Mouse (Mus musculus): ENCODE data around the gene Psmd1. TPM values are rescaled to one million over a fixed set of nuclear protein-coding genes. Genes with fewer than 3 reads are reported as not detected.

Psmd1 gene
- polyA plus RNA-seq, 1 experiment from 2014 or later, result 188 TPM

GRCm38 (mm10) chr1:86105054-86105453 is 40.9 kb downstream of the Psmd1 start:
- no peak overlapping the region for H3K4me2 ChIP-seq (replicated peaks)

DNA sequence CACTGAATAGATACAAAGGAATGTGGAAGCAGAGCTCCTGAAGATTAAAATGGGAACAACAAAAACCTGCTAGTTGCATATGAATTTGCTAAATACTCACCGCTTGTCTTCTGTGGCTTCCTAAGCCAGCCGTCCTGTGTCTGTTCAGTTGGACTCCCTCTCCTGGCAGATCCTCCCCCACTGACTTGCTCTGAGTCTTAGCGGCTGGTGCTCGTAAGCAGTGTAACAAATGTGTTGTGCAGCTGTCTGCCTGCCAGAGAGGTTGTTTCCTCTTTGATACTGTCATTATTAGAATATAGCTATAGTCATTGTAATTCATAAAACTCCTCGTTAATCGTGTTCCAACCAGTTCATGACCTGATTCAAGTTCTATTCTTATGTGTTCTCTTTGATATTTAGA is 47.6 kb downstream of the Psmd1 start, which contains the start of gene Htr2b:
Gene Htr2b, minus strand, starts transcription at position 192 of the 400 bp plus-strand sequence.
- no peak for ATAC-seq
- no peak within 1 kb of the TSS for H3K4me3 ChIP-seq (replicated peaks)
- peaks cover 14% of the 10 kb centered on the region; the same call in 1 of the 2 replicates for H3K36me3 ChIP-seq
- no peaks in the 10 kb centered on the region for H3K27me3 ChIP-seq
- H3K4me1 ChIP-seq (replicated peaks), result peaks cover 4% of the 10 kb centered on the region; the same call in 1 of the 2 replicates
- no peak within 1 kb of the TSS for H3K9ac ChIP-seq (replicated peaks)
- H3K4me2 ChIP-seq (replicated peaks), result no peak within 1 kb of the TSS
- H3K27ac ChIP-seq, result no peak within 1 kb of the TSS
- WGBS, result 57% methylated on average over 6 of the region's 6 CpGs
- H3K9me3 ChIP-seq, result no peaks in the 10 kb centered on the region

More at GRCm38 (mm10) chr1:86105054-86105453, 40.9 kb downstream of the Psmd1 start:
- no peaks in the 10 kb centered on the region for H3K4me1 ChIP-seq (replicated peaks)
- ATAC-seq, result no peak
- H3K4me3 ChIP-seq (replicated peaks), result no peak overlapping the region
- H3K27ac ChIP-seq, result no peak overlapping the region
- no peak overlapping the region for H3K9ac ChIP-seq (replicated peaks)
- WGBS, result 90% methylated on average over 1 of the region's 1 CpGs
- H3K36me3 ChIP-seq, result peaks cover 13% of the 10 kb centered on the region; the same call in 1 of the 2 replicates
- H3K9me3 ChIP-seq, result no peaks in the 10 kb centered on the region
- H3K27me3 ChIP-seq, result no peaks in the 10 kb centered on the region

GRCm38 (mm10) chr1:86114141-86114540 is 50.0 kb downstream of the Psmd1 start:
- 96% methylated on average over 3 of the region's 3 CpGs for WGBS
- H3K4me1 ChIP-seq (replicated peaks), result peaks cover 4% of the 10 kb centered on the region; the same call in 1 of the 2 replicates
- H3K4me3 ChIP-seq (replicated peaks), result no peak overlapping the region

DNA sequence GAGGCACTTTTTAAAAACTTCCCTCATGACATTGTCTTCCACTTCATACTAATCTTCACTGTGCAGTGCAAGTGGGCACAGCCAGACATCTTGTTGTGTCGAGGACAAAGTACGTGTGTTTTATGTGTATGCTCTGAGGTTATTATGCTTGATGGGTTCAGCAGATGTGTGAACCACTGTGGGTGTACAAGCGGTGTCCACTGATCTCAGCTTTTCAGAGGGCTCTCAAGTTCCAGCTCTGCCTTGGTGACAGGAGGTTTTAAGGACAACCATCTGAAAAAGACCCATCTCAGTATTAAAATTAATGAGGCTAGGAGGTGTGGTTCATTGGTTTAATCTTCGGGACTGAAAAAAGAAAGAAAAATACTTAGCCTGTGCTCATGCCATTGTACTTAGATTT is 55.4 kb downstream of the Psmd1 start:
- no peak for ATAC-seq

More at GRCm38 (mm10) chr1:86114141-86114540, 50.0 kb downstream of the Psmd1 start:
- peaks cover 28% of the 10 kb centered on the region for H3K36me3 ChIP-seq
- H3K27me3 ChIP-seq, result no peaks in the 10 kb centered on the region
- H3K9me3 ChIP-seq, result no peaks in the 10 kb centered on the region
- no peak for ATAC-seq
- H3K9ac ChIP-seq (replicated peaks), result no peak overlapping the region
- no peak overlapping the region for H3K4me2 ChIP-seq (replicated peaks)
- no peak overlapping the region for H3K27ac ChIP-seq

GRCm38 (mm10) chr1:86126036-86126435 is 61.8 kb downstream of the Psmd1 start:
- WGBS, result 100% methylated on average over 2 of the region's 2 CpGs
- no peak overlapping the region for H3K27ac ChIP-seq
- no peaks in the 10 kb centered on the region for H3K4me1 ChIP-seq (replicated peaks)
- H3K36me3 ChIP-seq, result peaks cover 81% of the 10 kb centered on the region
- no peak overlapping the region for H3K4me2 ChIP-seq (replicated peaks)
- no peak overlapping the region for H3K4me3 ChIP-seq (replicated peaks)
- no peaks in the 10 kb centered on the region for H3K9me3 ChIP-seq
- no peaks in the 10 kb centered on the region for H3K27me3 ChIP-seq
- no peak overlapping the region for H3K9ac ChIP-seq (replicated peaks)
- no peak for ATAC-seq

More for the DNA sequence above, 55.4 kb downstream of the Psmd1 start:
- Histone ChIP-seq H3K27ac (no peak overlapping the region), H3K9ac (replicated peaks) (no peak overlapping the region), H3K4me3 (replicated peaks) (no peak overlapping the region), H3K9me3 (no peaks in the 10 kb centered on the region), H3K4me2 (replicated peaks) (no peak overlapping the region), H3K27me3 (no peaks in the 10 kb centered on the region), H3K4me1 (replicated peaks) (no peaks in the 10 kb centered on the region), H3K36me3 (peaks cover 62% of the 10 kb centered on the region)
- WGBS, result 92% methylated on average over 4 of the region's 4 CpGs

DNA sequence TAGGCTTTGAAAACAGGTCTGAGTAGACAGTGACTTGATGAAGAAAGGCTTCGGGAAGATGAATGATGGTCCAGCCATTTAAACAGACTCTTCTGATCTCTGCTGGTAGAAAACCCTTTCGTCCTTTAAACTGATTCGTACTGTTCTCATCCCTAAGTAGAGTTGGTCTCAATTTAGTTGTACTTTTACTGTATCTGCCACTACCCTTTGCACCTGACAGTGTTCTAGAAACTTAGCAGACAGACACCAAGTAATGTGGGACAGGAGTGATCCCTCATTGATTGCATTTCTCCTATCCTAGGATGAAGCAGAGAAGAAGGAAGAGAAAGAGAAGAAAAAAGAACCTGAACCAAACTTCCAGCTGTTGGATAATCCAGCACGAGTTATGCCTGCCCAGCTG is 69.2 kb downstream of the Psmd1 start, which contains the start of gene Gm21972:
Gene Gm21972, plus strand, starts transcription at position 301 of the 400 bp plus-strand sequence.
- no peaks in the 10 kb centered on the region for H3K27me3 ChIP-seq
- H3K4me1 ChIP-seq (replicated peaks), result no peaks in the 10 kb centered on the region
- H3K36me3 ChIP-seq, result peaks cover 83% of the 10 kb centered on the region
- WGBS, result 98% methylated on average over 4 of the region's 4 CpGs
- no peaks in the 10 kb centered on the region for H3K9me3 ChIP-seq
- no peak within 1 kb of the TSS for H3K4me2 ChIP-seq (replicated peaks)
- no peak within 1 kb of the TSS for H3K9ac ChIP-seq (replicated peaks)
- H3K4me3 ChIP-seq (replicated peaks), result no peak within 1 kb of the TSS
- no peak within 1 kb of the TSS for H3K27ac ChIP-seq
- ATAC-seq, result no peak

GRCm38 (mm10) chr1:86135315-86135714 is 71.1 kb downstream of the Psmd1 start:
- Histone ChIP-seq H3K36me3 (peaks cover 84% of the 10 kb centered on the region), H3K4me3 (replicated peaks) (no peak overlapping the region), H3K27ac (no peak overlapping the region), H3K4me1 (replicated peaks) (no peaks in the 10 kb centered on the region), H3K27me3 (no peaks in the 10 kb centered on the region), H3K9ac (replicated peaks) (no peak overlapping the region), H3K9me3 (no peaks in the 10 kb centered on the region), H3K4me2 (replicated peaks) (no peak overlapping the region)
- WGBS, result 90% methylated on average over 6 of the region's 6 CpGs
- no peak for ATAC-seq

- no peaks in the 10 kb centered on the region for H3K4me1 ChIP-seq (replicated peaks)
- WGBS, result 77% methylated on average over 3 of the region's 3 CpGs
- no peak overlapping the region for H3K9ac ChIP-seq (replicated peaks)
- H3K27me3 ChIP-seq, result no peaks in the 10 kb centered on the region
- H3K27ac ChIP-seq, result no peak overlapping the region
- ATAC-seq, result no peak
- peaks cover 60% of the 10 kb centered on the region for H3K36me3 ChIP-seq
- no peaks in the 10 kb centered on the region for H3K9me3 ChIP-seq
- H3K4me2 ChIP-seq (replicated peaks), result no peak overlapping the region
- no peak overlapping the region for H3K4me3 ChIP-seq (replicated peaks)
These were observed 76.9 kb downstream of the Psmd1 start for GRCm38 (mm10) chr1:86141081-86141480.

GRCm38 (mm10) chr1:86143165-86143564 is 79.0 kb downstream of the Psmd1 start:
- H3K9ac ChIP-seq (replicated peaks), result no peak overlapping the region
- WGBS, result 89% methylated on average over 4 of the region's 4 CpGs

DNA sequence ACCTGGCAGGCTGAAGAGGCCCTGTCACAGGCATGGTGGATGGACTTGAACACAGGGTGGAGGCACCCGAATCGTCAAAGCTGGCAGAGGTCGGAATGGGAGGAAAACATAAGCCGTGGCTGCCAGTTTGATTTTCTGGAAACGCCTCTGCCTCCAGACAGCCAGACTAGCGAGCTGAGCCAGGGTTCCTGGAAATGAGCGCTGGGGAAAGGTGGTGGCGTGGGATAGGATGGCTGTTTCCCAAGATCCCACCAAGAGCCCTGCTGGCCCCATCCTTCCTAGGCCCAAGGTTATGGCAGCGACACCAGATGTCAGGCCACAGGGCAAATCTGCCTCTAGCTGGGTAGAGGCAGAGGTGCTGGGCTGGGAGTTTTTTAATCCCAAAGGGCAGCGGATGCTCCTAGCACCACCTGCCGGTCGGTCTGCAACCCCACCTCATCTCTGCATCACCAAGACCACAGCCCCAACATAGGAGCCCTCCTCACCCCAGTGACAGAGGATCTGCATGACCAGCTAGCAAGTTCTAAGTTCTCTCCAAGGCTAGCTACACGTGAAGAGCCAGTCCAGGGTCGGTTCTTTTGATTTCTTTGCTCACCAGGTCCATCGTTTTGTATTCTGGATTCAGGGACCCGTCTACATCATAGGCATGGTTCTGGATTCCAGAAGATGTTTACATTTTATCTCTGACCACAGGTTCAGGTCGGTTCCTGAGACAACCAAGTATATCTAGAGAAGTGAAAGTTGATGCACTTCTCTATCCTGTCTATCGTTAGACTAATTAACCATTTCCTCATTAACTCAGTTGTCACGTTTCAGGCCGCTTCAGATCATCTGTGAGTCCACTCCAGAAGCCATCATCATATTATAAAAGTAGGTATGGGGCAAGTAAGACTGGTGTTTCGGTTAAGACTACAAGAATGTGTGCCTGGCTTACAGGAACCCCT is 80.1 kb downstream of the Psmd1 start:
- Histone ChIP-seq H3K9ac (replicated peaks) (no peak overlapping the region), H3K27ac (no peak overlapping the region), H3K27me3 (no peaks in the 10 kb centered on the region), H3K4me1 (replicated peaks) (no peaks in the 10 kb centered on the region), H3K4me3 (replicated peaks) (no peak overlapping the region), H3K9me3 (no peaks in the 10 kb centered on the region), H3K4me2 (replicated peaks) (no peak overlapping the region), H3K36me3 (peaks cover 31% of the 10 kb centered on the region)
- ATAC-seq, result no peak
- whole genome bisulfite sequencing, result 78% methylated on average over 21 of the region's 21 CpGs

More at GRCm38 (mm10) chr1:86143165-86143564, 79.0 kb downstream of the Psmd1 start:
- Histone ChIP-seq H3K36me3 (peaks cover 41% of the 10 kb centered on the region), H3K4me1 (replicated peaks) (no peaks in the 10 kb centered on the region), H3K4me2 (replicated peaks) (no peak overlapping the region), H3K4me3 (replicated peaks) (no peak overlapping the region), H3K27ac (no peak overlapping the region), H3K9me3 (no peaks in the 10 kb centered on the region), H3K27me3 (no peaks in the 10 kb centered on the region)
- no peak for ATAC-seq

- WGBS, result 87% methylated on average over 5 of the region's 5 CpGs
- no peak overlapping the region for H3K4me3 ChIP-seq (replicated peaks)
These were observed 82.1 kb downstream of the Psmd1 start for GRCm38 (mm10) chr1:86146293-86146692.

GRCm38 (mm10) chr1:86147557-86147956 is 83.4 kb downstream of the Psmd1 start:
- ATAC-seq, result no peak
- WGBS, result 86% methylated on average over 5 of the region's 5 CpGs
- no peaks in the 10 kb centered on the region for H3K9me3 ChIP-seq

More at GRCm38 (mm10) chr1:86146293-86146692, 82.1 kb downstream of the Psmd1 start:
- H3K27me3 ChIP-seq, result no peaks in the 10 kb centered on the region
- no peak overlapping the region for H3K27ac ChIP-seq
- no peak for ATAC-seq
- no peak overlapping the region for H3K9ac ChIP-seq (replicated peaks)
- peaks cover 13% of the 10 kb centered on the region; the same call in 1 of the 2 replicates for H3K36me3 ChIP-seq
- H3K4me1 ChIP-seq (replicated peaks), result no peaks in the 10 kb centered on the region
- no peak overlapping the region for H3K4me2 ChIP-seq (replicated peaks)
- no peaks in the 10 kb centered on the region for H3K9me3 ChIP-seq

More at GRCm38 (mm10) chr1:86147557-86147956, 83.4 kb downstream of the Psmd1 start:
- Histone ChIP-seq H3K4me1 (replicated peaks) (no peaks in the 10 kb centered on the region), H3K4me2 (replicated peaks) (no peak overlapping the region), H3K27ac (no peak overlapping the region), H3K9ac (replicated peaks) (no peak overlapping the region), H3K4me3 (replicated peaks) (no peak overlapping the region), H3K27me3 (no peaks in the 10 kb centered on the region), H3K36me3 (peaks cover 7% of the 10 kb centered on the region; the same call in 1 of the 2 replicates)
